Mouse (Mus musculus) embryonic fibroblast, embryonic 13.5 days (primary cell): ENCODE data around the gene Cdkl3.

Experiments
- CTCF ChIP-seq: IDR thresholded peaks from 2 replicates; pipeline ENCODE4 v1.5.1; 2011; ENCODE audit warnings: mild to moderate bottlenecking, control low read depth, low read length, moderate library complexity, borderline replicate concordance; ENCODE audit not compliant: insufficient read depth
- POLR2A ChIP-seq: IDR thresholded peaks from 2 replicates; pipeline ENCODE4 v1.6.1; 2011; ENCODE audit warnings: low read depth, mild to moderate bottlenecking, control low read depth, low read length, moderate library complexity

- TF ChIP-seq CTCF (no peak), POLR2A (no peak)
Observed at GRCm38 (mm10) chr11:52129621-52130450, 125.8 kb downstream of the Cdkl3 start.
